Mouse (Mus musculus) layer of hippocampus, adult 11-12 months (tissue): ENCODE data around the gene Irak1.
A peak's percentile ranks its signal among the peaks of the same experiment; 100 is the strongest.

Source experiments
- DNase-seq: peaks from one replicate; pipeline ENCODE4 v3.0.0; 2022; ENCODE audit warnings: low spot score

Gene Irak1

DNA sequence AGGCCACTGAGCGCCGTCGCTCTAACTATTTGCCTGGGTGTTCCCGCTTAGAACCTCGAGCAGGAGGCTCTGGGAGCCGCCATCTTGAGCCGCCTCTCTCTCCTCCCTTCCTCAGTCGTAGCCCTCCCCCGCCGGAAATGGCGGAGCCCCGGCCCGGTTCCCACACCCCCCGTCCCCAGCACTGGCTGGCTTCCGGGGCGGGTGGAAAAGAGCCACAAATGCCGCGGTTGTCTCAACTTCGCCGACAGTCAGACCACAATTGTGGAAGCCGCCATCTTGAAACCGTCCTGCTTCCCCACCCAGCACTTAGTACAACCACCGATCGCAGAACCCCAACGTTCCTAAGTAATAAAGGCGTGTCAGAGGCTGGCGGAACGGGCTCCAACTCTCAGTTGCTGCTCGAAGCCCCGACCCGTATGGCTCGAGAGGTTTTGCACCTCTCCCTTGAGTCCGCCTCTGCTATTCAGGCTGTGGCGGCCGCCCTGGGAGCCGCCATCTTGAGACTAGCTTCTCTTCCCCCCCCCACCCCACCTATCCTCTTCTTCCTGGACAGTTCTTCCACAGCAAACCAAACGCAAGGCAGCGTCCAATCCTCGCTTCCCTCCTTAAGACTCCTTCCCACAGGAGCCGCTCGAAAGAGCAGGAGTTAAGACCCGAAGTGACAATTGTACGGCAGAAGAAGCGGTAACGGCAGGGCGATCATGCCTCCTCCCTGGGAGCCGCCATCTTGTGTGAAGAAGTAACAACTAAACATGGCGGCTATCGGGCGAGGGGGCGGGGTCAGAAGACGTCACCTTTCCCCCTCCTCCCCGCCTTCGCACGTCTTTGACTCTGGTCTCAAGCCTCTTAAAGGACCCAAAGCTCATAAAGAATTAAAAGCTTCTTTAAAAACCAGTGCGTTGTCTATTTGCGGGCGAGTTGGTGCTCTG lies 57.2 kb downstream of the Irak1 start, which contains the start of gene Hcfc1:
TSS of gene Hcfc1 (minus strand) at position 110 of the 929 bp plus-strand sequence.
- peak; percentile 91 for DNase-seq

DNA sequence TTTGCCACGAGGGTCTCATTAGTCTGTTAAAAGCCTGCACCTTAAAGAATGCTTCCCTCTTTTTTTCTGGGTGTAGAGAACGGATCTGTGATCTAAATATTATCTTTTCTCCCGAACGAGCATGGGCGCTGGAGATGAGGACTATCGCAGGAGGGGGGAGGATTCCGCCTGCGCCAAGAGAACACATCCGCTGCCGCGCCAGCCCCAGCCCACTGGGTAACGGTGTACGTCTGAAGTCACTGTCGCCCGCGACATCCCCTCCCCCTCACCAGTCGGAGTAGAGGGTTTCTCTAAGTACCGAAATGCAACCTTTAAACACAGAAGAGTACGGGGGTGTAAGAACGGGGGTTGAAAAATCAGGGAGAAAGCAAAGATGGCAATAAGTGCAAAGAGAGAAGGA lies 58.4 kb downstream of the Irak1 start:
- peak; percentile 68 for DNase-seq

DNA sequence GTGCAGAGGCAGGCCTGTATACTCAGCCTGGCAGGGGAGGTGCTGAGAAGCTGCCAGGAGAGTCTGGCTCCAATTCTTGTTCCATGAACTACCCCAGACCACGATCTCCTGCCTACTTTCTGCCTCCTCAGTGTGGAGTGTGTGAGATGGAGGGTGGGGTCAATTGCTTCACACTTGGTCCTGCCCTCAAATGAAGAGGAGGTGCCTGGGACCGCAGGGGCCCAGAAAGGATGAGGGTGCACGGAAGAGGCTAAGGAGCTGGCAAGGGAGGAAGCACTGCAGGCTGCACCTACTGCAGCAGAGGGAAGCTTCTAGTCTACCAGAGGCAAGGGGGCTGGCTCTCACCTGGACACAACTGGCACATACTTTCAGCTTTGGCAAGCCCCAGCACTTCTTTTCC lies 59.4 kb downstream of the Irak1 start:
- DNase-seq, result no peak
